Mouse (Mus musculus): Measurements from ENCODE around the gene Sfxn3.

GRCm38 (mm10) chr19:45040214-45040613, 7.1 kb upstream of the Sfxn3 start:
- TF ChIP-seq EP300 (IDR thresholded peaks at IDR 0.05; ENCODE audit: low read depth) = no peak
- no peak for TF ChIP-seq CTCF (IDR thresholded peaks at IDR 0.05; ENCODE audit: low read depth)

Measured in liver, embryonic 14.5 days (tissue).